Mouse (Mus musculus) gastrocnemius, adult 2 months (tissue): ENCODE measurements around the gene Capn1. TPM values are rescaled to one million over a fixed set of nuclear protein-coding genes. Genes with fewer than 3 reads are reported as not detected.

Experiments
- DNase-seq: peaks from one replicate; pipeline ENCODE4 v3.0.0; 2022
- H3K27ac ChIP-seq: fragments of 200-600 bp; 2 replicates; pipeline ENCODE4 v1.8.1; 2022; ENCODE audit warnings: mild to moderate bottlenecking
- H3K4me3 ChIP-seq: fragments of 200-600 bp; 2 replicates; pipeline ENCODE4 v1.8.1; 2022; ENCODE audit warnings: mild to moderate bottlenecking, moderate library complexity
- CTCF ChIP-seq: fragments of 200-600 bp; IDR thresholded peaks from 2 replicates; pipeline ENCODE4 v1.8.1; 2022; ENCODE audit warnings: antibody characterized with exemption, mild to moderate bottlenecking, moderate library complexity
- intact Hi-C: fragments of 180-260 bp; cut with DNase I; formaldehyde crosslinking; loops from one replicate; pipeline ENCODE4 v1.15.1; 2025
- total RNA-seq, 2 experiments: library from RNA; stranded (reverse); gene quantifications; 2 replicates each; pipeline ENCODE4 v1.2.3; 2021

Capn1 gene
- total RNA-seq, 2 experiments from 2014 or later = 87.0 to 93.7 TPM

DNA sequence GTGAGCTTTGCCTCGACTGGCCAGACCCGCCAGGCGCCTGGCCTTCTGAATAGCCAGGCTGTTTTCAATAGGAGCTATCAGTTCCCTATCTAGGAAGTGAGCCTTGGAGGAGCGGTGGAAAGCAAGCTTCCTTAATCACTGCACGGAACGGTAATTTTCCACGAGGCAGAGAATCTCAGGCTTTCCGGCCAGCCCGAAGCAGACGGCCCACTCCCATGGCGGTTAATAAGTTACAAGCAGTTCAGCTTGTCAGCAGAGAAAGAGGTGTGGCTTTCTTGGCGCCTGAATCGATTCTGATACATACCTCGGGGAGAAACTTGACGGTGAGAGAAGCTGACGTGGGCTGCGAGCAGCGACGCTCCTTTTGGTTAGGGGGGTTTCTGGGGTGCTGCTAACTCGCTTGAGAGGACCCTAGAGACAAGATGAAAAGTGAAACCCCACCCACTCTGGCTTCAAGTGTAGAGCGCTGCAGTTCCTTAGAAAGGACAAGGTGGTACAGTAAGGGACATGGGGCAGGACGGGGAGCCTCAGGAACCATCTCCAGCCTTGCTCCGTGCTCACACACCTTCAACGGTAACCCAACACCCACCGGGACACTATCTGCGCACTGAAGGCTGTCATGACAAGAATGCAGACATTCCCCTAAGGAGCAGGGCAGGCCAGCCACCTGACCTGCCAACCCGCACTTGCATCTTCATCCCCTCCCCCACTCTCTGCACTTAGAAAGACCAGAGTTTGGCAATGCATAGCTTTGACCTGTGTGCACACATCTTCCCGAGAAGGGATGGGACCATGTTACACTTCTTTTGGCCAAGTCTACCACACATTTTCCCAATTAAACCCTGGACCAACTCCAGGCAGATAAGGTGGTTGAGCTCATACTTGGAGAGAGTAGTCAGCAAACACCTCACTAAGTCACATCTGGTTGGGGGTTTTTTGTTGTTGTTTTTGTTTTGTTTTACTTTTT, 59.7 kb downstream of the Capn1 start:
- H3K27ac ChIP-seq = peak overlapping the region; percentile 85
- no peak for TF ChIP-seq CTCF
- intact Hi-C loops = loop anchor here (1.0 to 2.0 kb wide), 2 partner anchors 13 to 32 kb away; partner anchors contain the start of gene Cdc42ep2
- no peak for DNase-seq
- peak overlapping the region; percentile 60 for H3K4me3 ChIP-seq

DNA sequence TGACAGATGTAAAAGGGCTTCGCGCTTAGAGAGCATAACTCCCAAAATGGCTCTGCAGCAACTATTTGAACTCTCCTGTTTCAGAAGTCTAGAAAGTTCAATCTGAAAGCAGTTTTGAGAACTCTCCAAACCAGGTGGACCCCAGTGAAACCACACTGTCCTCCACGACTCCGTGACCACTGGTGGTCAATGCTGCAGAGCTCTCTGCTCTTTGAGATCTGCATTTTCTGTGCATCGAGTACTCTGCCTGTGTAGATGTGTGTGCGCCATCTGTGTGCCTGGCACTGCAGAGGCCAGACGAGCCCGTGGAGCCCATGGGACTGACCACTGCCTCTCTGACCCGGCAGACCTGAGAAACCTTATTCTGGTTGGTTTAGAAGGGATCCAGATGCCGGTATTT, 60.8 kb downstream of the Capn1 start:
- peak overlapping the region; percentile 60 for H3K4me3 ChIP-seq
- peak overlapping the region; percentile 85 for H3K27ac ChIP-seq
- no peak for TF ChIP-seq CTCF

DNA sequence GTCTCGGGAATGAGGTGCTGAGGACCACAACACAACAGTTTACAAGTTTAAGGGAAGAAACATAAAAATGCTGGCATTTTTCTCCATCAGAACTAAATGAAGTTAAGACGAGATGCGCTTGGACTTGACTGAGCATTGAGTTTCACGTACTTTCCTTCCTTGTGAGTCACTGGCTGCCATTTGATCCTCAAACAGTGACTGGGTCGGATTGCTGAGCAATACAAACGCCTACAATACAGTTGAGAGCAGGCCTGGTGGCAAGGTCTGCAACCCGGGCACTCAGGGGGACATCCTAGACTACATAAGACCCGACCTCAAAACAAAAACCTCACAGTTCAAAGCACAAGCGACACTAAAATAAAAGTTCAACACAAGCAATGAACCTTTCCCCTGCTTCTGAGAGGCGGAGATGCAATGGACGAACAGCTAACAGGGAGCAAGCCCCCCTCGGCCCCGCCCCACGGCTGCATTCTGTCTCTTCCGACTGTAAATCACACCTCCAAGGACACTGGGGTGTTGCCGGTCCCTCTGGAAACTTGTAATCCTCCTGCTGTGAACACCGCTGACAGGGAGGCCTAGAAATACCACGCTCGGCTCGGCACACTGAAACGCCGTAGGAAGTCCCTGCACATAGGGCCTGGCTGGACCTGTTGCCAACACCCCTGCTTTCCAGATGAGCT, 61.5 kb downstream of the Capn1 start:
- no peak for TF ChIP-seq CTCF
- DNase-seq = no peak
- intact Hi-C loops = no loop called here
- H3K4me3 ChIP-seq = no peak overlapping the region
- peak overlapping the region; percentile 85 for H3K27ac ChIP-seq

More for the DNA sequence above, 60.8 kb downstream of the Capn1 start:
- intact Hi-C loops = no loop called here
- no peak for DNase-seq

DNA sequence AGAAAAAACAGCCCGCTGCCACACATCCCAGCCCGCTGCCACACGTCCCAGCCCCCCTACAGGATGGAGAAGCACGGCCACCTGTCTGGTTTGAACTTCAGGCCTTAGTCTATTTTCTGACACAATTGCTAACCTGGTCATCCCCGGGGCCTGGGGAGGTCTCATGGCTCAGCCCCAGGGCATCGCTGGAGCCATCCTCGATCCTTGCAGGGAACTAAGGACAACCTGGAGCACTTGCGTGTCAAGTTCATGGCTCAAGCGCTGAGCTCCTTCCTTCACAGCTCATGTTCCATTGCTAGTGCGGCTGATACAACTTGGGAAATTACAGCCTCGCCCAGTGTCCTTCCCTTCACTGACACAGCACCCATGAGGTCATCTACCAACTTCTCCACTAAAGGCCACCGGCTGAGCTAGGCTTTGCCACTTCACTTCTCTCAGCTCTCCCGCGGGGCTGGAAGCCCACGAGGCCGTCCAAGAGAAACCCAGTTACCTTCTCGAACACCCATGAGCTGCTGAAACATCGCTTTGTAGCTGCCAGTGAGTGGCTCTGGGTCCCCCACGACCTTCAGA, 62.4 kb downstream of the Capn1 start:
- peak overlapping the region; percentile 52 for H3K4me3 ChIP-seq
- intact Hi-C loops = no loop called here
- no peak for TF ChIP-seq CTCF
- DNase-seq = no peak
- peak overlapping the region; percentile 85 for H3K27ac ChIP-seq

DNA sequence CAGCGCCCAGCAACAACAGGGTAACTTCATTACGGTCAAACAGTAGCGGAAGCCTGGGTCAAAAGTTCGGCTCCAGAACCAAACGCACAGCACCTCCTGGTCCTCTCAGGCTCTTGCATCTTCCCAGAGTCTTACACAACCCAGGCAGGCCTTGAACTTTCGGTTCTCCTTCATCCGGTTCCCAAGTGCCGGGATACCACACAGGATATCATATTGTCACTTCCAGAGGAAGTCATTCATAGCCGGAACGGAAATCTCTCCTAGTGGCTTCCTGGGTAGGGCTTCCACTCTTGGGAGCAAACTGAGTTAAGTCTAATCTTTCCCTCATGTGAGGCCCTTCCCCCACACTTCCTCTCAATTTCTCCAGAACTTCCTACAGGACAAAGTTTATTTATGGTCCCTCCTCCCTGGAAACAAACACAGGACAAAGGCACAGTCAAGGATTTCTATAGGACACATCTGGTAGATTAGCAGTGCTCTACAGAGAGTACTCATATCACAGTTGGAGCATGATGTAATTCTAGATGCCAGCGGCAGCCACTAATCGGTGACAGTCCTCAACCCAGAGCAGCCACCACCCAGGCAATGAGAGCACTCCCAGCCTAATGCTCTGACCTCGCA, 63.5 kb downstream of the Capn1 start:
- Histone ChIP-seq H3K4me3 (peak overlapping the region; percentile 63), H3K27ac (peak overlapping the region; percentile 85)
- TF ChIP-seq CTCF = no peak
- no peak for DNase-seq
- intact Hi-C loops = no loop called here

DNA sequence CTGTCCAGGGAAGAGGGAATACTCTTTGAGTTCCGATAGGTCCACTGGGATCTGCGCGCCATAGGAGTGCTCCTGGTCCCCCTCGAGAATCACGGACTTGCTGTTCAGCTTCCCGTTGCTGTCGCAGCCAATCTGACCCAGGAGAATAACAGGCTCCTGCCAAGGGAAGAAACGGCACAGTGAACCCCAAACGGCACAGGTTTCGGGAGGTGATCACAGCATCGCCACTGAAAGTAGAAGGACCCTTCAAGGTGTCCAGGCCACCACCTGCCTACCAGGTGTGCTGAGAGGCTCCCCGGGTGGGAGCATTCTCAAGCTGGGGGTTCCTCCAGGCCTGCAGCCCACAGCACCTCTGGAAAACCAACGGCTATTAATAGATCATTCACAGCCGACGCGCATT, 64.1 kb downstream of the Capn1 start:
- intact Hi-C loops = no loop called here
- Histone ChIP-seq H3K27ac (peak overlapping the region; percentile 85), H3K4me3 (peak overlapping the region; percentile 63)
- no peak for TF ChIP-seq CTCF
- DNase-seq = no peak

DNA sequence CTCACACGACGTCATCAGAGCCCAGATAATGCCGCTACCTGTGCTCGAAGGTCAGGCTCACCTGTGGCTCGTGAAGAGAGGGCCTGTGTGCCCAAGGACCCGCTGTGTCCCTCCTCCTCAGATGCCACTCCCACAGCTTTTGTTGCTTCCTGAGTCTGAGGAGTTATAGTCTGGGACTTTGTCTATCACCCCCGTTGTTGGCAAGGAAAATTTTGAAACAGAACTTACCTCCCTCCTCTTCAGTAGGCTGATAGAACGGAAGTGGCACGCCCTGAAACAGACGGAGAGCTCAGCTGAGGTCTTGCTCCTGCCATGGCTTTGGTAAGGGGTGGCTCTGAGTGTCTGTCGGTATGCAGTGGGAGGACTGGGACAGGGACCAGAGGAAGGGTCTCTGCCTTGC, 65.5 kb downstream of the Capn1 start:
- TF ChIP-seq CTCF = no peak
- DNase-seq = no peak
- intact Hi-C loops = no loop called here
- Histone ChIP-seq H3K27ac (peak overlapping the region; percentile 35; the same call in 1 of the 2 replicates), H3K4me3 (peak overlapping the region; percentile 63)

DNA sequence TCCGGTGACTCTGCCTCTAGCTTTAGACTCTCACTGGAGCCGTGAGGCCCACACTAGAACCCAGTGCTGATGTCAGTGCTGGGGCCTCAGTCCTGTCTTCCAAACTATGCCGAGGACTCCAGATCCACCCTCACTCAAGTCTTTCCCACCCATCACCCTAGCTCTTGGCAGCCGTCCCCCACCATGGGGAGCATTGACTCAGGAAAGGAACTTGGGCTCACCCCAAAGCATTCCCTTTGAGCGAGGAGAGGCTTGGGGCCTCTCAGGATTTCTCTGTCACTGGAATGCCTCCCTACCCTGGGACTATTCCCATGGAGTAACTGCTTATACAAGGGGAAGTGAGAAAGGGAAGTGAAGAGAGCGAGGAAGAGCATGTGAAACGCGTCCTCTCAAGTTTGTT, 69.8 kb downstream of the Capn1 start:
- TF ChIP-seq CTCF = no peak
- DNase-seq = peak; percentile 76
- Histone ChIP-seq H3K4me3 (no peak overlapping the region), H3K27ac (peak overlapping the region; percentile 91)
- intact Hi-C loops = no loop called here

DNA sequence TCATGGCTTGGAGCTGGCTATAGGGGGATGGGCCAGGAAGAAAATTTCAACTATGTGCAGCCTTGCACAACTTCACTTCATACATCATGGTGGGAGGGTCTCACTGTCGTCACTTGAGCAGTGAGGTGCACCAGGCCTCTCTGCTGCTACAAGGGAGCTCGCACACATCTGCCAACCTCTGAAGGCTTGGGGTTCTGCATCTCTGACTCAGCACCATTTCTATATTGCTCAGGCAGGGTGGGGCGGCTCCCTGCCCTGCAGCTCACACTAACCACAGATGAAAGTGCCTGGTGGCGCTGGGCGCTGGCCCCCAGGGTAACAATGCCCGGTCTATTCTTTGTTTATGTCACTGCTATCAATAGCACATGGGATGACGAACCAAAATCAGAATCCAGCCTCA, 70.7 kb downstream of the Capn1 start:
- Histone ChIP-seq H3K4me3 (no peak overlapping the region), H3K27ac (peak overlapping the region; percentile 91)
- DNase-seq = no peak
- no peak for TF ChIP-seq CTCF
- intact Hi-C loops = no loop called here

DNA sequence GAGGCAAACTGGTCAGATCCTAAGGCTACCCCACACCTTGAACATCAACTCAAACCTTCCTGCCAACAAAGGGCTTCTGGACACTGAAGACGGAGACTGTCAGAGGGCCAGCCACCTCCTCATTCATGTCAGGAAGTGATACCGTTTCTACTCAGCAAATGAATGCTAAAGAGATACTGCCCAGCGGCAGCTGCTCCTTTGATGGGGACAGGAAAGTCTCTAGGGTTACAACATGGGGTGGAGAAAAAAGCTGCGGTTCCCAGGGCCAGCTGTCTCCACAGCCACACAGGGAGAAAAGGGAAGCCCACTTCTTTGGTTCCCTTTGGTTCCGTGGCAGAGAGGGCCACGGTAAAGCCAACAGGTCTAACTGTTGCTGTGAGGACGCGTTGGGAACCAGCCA, 71.6 kb downstream of the Capn1 start:
- Histone ChIP-seq H3K4me3 (no peak overlapping the region), H3K27ac (peak overlapping the region; percentile 91)
- DNase-seq = peak; percentile 38
- intact Hi-C loops = no loop called here
- no peak for TF ChIP-seq CTCF

DNA sequence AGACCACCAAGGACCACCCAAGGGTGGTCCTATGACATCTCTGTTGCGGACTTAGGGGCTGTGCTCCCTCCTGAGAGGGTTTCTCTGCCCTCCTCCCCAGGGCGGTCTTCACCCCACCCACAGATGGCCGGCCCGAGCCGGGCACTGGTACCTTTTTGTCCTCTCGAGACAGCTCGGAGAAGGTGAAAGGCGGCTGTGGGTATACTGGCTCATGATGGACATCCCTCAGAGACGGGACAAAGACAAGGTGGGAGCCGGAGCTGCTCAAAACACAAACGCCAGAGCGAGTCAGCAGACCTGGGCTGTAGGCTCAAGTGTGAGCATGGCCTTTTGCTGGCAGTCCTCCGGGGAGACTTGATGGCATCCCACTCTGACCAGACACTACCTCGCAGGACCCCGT, 72.3 kb downstream of the Capn1 start:
- TF ChIP-seq CTCF = no peak
- peak overlapping the region; percentile 91 for H3K27ac ChIP-seq
- peak; percentile 38 for DNase-seq
- intact Hi-C loops = loop anchor here (2.0 kb wide), 1 partner anchor 13 kb away; no protein-coding TSS in a partner anchor
- no peak overlapping the region for H3K4me3 ChIP-seq

DNA sequence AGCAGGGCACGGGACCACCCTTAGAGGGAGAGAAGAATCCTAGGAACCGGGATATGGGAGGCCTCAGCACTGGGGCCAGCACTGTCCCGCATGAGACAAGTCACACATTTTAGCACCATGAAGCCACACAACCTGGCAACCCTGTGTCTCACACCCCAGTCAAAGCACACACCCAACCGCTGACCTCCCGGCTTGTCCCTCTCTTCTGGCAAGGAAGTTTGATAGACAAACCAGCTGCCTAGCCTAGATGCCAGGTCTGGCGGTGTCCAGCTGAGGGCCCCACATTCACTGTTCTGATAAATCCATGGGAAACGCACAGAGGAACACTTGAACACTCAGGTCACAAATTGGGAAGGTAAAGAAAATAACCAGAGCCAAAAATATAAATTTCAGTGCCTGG, 73.1 kb downstream of the Capn1 start:
- no peak for TF ChIP-seq CTCF
- H3K4me3 ChIP-seq = peak overlapping the region; percentile 15; the same call in 1 of the 2 replicates
- peak; percentile 78 for DNase-seq
- intact Hi-C loops = loop anchor here (2.0 kb wide), 1 partner anchor 14 kb away; no protein-coding TSS in a partner anchor
- H3K27ac ChIP-seq = peak overlapping the region; percentile 91
